Mouse (Mus musculus): ENCODE data around the gene Gm16513.
"Not testable (repeated sequence)": the region's sequence is repeated elsewhere in the genome, so short reads cannot be mapped to it uniquely, and the experiment has no call there.

Gene Gm16513

GRCm38 (mm10) chr5:95182324-95182723 is at the start of gene Gm16513:
Gene Gm16513, plus strand, starts transcription at chr5:95182624.
- DNase-seq, result not testable (repeated sequence)
